Comparison of ENCODE assay signal across 9 mouse cellular contexts in the genomic region with DNA sequence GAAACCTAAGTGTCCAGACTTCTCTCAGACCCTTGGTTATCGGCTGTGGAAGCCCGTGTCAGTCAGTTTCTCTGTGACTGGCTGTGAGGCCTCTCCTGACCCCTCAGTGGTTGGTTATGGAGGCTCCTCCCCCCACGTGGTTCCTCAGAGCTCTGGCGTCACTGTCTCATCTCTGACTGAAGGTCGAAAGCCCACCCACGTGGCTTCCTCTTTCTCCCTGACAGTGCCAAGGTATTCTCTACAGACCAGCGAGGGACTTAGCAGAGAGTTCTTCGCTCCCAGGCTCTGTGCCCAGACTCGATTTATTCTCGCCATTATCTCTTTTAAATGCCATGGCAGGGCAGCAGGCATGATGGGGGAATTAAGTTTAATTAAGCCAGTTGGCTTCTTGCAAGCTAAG. TPM values are rescaled to one million over a fixed set of nuclear protein-coding genes. Genes with fewer than 3 reads are reported as not detected.
A peak's percentile ranks its signal among the peaks of the same experiment; 100 is the strongest.
DNase-seq lines count a peak whose midpoint lies in the region; ATAC-seq and TF ChIP-seq lines count a peak whose summit lies in the region.
"Had no signal": no experiment of that assay in that cellular context is flagged by ENCODE, and none has a peak within 500 bp of the region (broad histone marks: within the 10 kb centered on the region; RNA-seq: fewer than 3 reads in every experiment).

No protein-coding gene starts in this region.

- H3K36me3 ChIP-seq in heart, postnatal 0 days (replicated peaks; ENCODE audit: control insufficient read depth, insufficient read depth, low read length) = no peaks in the 10 kb centered on the region
- H3K36me3 ChIP-seq in heart, embryonic 10.5 days = no peaks in the 10 kb centered on the region
- no peaks in the 10 kb centered on the region for H3K36me3 ChIP-seq in neural tube, embryonic 13.5 days
- H3K36me3 ChIP-seq in testis, adult 2 months (ENCODE audit: control insufficient read depth, insufficient read depth, low read length) = no peaks in the 10 kb centered on the region

- no peak for TF ChIP-seq CTCF in heart, postnatal 0 days (IDR thresholded peaks at IDR 0.05; ENCODE audit: low read depth)
- TF ChIP-seq CTCF in brain, embryonic 14.5 days (IDR thresholded peaks at IDR 0.05; ENCODE audit: borderline replicate concordance, extremely low read depth, insufficient read depth, insufficient read length) = no peak
- TF ChIP-seq CTCF in testis, adult 2 months (IDR thresholded peaks at IDR 0.05; ENCODE audit: control insufficient read depth, insufficient read depth, insufficient replicate concordance, low read depth, low read length) = no peak

- ATAC-seq in heart, postnatal 0 days (ENCODE audit: insufficient read depth, low read depth) = 0 out of 2 replicates have a peak, but pooled peaks have one; percentile 11
- peak; percentile 55 for ATAC-seq in neural tube, embryonic 13.5 days (ENCODE audit: low read depth)
- ATAC-seq in erythroblast, adult 5-6 weeks (replicated peaks; ENCODE audit: low FRiP score, poor library complexity, severe bottlenecking) = no peak

- no peak for TF ChIP-seq POLR2A in brain, embryonic 14.5 days (IDR thresholded peaks at IDR 0.05; ENCODE audit: borderline replicate concordance, extremely low read depth, insufficient read depth, insufficient read length, poor library complexity, severe bottlenecking)
- TF ChIP-seq POLR2A in testis, adult 2 months (IDR thresholded peaks at IDR 0.05; ENCODE audit: control insufficient read depth, low read depth, low read length) = no peak

- no peak overlapping the region for H3K4me2 ChIP-seq in heart, postnatal 0 days (ENCODE audit: low read depth, low read length)
- no peak overlapping the region for H3K4me2 ChIP-seq in neural tube, embryonic 13.5 days

- H3K4me3 ChIP-seq in heart, postnatal 0 days (ENCODE audit: low read depth, low read length) = no peak overlapping the region
- H3K4me3 ChIP-seq in heart, embryonic 10.5 days = no peak overlapping the region
- H3K4me3 ChIP-seq in neural tube, embryonic 13.5 days = no peak overlapping the region
- peak overlapping the region; percentile 31 for H3K4me3 ChIP-seq in testis, adult 2 months (ENCODE audit: control insufficient read depth, low read depth, low read length)

- no peak for DNase-seq in heart, postnatal 0 days (ENCODE audit: low spot score)
- DNase-seq in heart, embryonic 10.5 days (ENCODE audit: low spot score) = no peak
- no peak for DNase-seq in neural tube, embryonic 10.5 days (ENCODE audit: extremely low spot score, low spot score)
- DNase-seq in brain, embryonic 14.5 days (ENCODE audit: low read depth) = peak; percentile 80
- no peak for DNase-seq in yolk sac, embryonic 10.5 days (ENCODE audit: low spot score)

- no peaks in the 10 kb centered on the region for H3K27me3 ChIP-seq in heart, postnatal 0 days (ENCODE audit: control insufficient read depth, insufficient read depth, low read length)
- H3K27me3 ChIP-seq in heart, embryonic 10.5 days (ENCODE audit: insufficient read depth, poor library complexity, severe bottlenecking) = no peaks in the 10 kb centered on the region; the same call in 1 of the 2 replicates
- no peaks in the 10 kb centered on the region for H3K27me3 ChIP-seq in neural tube, embryonic 13.5 days
- H3K27me3 ChIP-seq in testis, adult 2 months (ENCODE audit: control insufficient read depth, insufficient read depth, low read length) = no peaks in the 10 kb centered on the region

- 42% methylated on average over 10 of the region's 10 CpGs for WGBS in heart, postnatal 0 days
- WGBS in heart, embryonic 10.5 days = 53% methylated on average over 10 of the region's 10 CpGs
- WGBS in neural tube, embryonic 13.5 days = 43% methylated on average over 10 of the region's 10 CpGs

- no peaks in the 10 kb centered on the region for H3K4me1 ChIP-seq in heart, postnatal 0 days (ENCODE audit: control insufficient read depth, insufficient read depth)
- H3K4me1 ChIP-seq in heart, embryonic 10.5 days = 0 out of 2 replicates have a peak, but pooled peaks cover 3% of the 10 kb centered on the region
- H3K4me1 ChIP-seq in neural tube, embryonic 13.5 days (replicated peaks) = peaks cover 7% of the 10 kb centered on the region; the same call in 1 of the 2 replicates
- peaks cover 5% of the 10 kb centered on the region for H3K4me1 ChIP-seq in testis, adult 2 months (ENCODE audit: control insufficient read depth, insufficient read depth, low read length)

- no peak overlapping the region for H3K9ac ChIP-seq in heart, postnatal 0 days (replicated peaks; ENCODE audit: low read depth, low read length)
- no peak overlapping the region for H3K9ac ChIP-seq in neural tube, embryonic 13.5 days

- no peak overlapping the region for H3K27ac ChIP-seq in heart, postnatal 0 days (ENCODE audit: low read depth)
- H3K27ac ChIP-seq in heart, embryonic 10.5 days = no peak overlapping the region
- H3K27ac ChIP-seq in neural tube, embryonic 13.5 days (replicated peaks) = no peak overlapping the region
- no peak overlapping the region for H3K27ac ChIP-seq in testis, adult 2 months (ENCODE audit: control insufficient read depth, insufficient read depth, low read depth, low read length)
- H3K27ac ChIP-seq: macrophage had no signal

- H3K9me3 ChIP-seq in heart, postnatal 0 days (replicated peaks; ENCODE audit: control insufficient read depth, low read length) = no peaks in the 10 kb centered on the region
- no peaks in the 10 kb centered on the region for H3K9me3 ChIP-seq in heart, embryonic 10.5 days
- no peaks in the 10 kb centered on the region for H3K9me3 ChIP-seq in neural tube, embryonic 13.5 days

- no peak for TF ChIP-seq EP300 in heart, postnatal 0 days (IDR thresholded peaks at IDR 0.05; ENCODE audit: low read depth)

RNA-seq across cellular contexts. Expression of a gene that starts 55.3 kb away (rescaled TPM):
- 0.12 TPM in 1 of 2 replicates, not detected in the other for total RNA-seq in heart, postnatal 0 days (2014; rRNA removed; ENCODE audit: low replicate concordance)
- polyA plus RNA-seq in heart, postnatal 0 days (2015; fragmentation: Nextera tagmentation; extraction: Ambion mirVana) = 0.04 and 0.08 TPM in 2 replicates
- 0.14 and 0.80 TPM in 2 replicates for polyA plus RNA-seq in heart, embryonic 10.5 days (2016; fragmentation: Nextera tagmentation; extraction: Ambion mirVana)
- 39.1 and 43.2 TPM in 2 replicates for polyA plus RNA-seq in neural tube, embryonic 13.5 days (2015; fragmentation: Nextera tagmentation; extraction: Ambion mirVana)
- 117 and 152 TPM in 2 replicates for polyA plus RNA-seq in brain, embryonic 14.5 days (2012; rRNA removed)
- 2.3 and 2.8 TPM in 2 replicates for polyA plus RNA-seq in testis, adult 2 months (2012; rRNA removed)
- not detected in 2 replicates for total RNA-seq in erythroblast, adult 5-6 weeks (2015; ENCODE audit: low replicate concordance)
- not detected in 2 replicates for total RNA-seq in erythroblast, adult 5-6 weeks (2017; ENCODE audit: low replicate concordance)
- polyA plus RNA-seq: macrophage had no signal

Comparison
In these comparisons a context has a peak if more than half of its experiments do, and no peak if none do; other contexts are left out.
1. RNA of a gene that starts 55.3 kb away (polyA plus RNA-seq): 117 to 152 TPM in brain, embryonic 14.5 days and 39.1 to 43.2 TPM in neural tube, embryonic 13.5 days; 2.3 to 2.8 TPM in testis, adult 2 months, 0.14 to 0.80 TPM in heart, embryonic 10.5 days and 0.04 to 0.08 TPM in heart, postnatal 0 days; every median in the first group is over 10 times any median in the second.